Mouse (Mus musculus): Measurements from ENCODE around the gene Maml3.
A peak's percentile ranks its signal among the peaks of the same experiment; 100 is the strongest.

Gene Maml3

GRCm38 (mm10) chr3:52104636-52105151 lies at the start of gene Maml3:
Maml3 (minus strand) TSS chr3:52105076.
- peak; percentile 87 to 91 for DNase-seq (ENCODE audit: low spot score in 2 of 2)

- DNase-seq (ENCODE audit: low spot score in 2 of 2), result no peak
Observed at GRCm38 (mm10) chr3:52151155-52151554, 46.3 kb upstream of the Maml3 start.

- DNase-seq (ENCODE audit: low spot score in 2 of 2), result no peak
Observed at GRCm38 (mm10) chr3:52148301-52148700, 43.4 kb upstream of the Maml3 start.

- no peak for DNase-seq (ENCODE audit: low spot score in 2 of 2)
Observed at GRCm38 (mm10) chr3:52144776-52145460, 40.0 kb upstream of the Maml3 start.

- no peak for DNase-seq (ENCODE audit: low spot score in 2 of 2)
Observed at GRCm38 (mm10) chr3:52143017-52143416, 38.1 kb upstream of the Maml3 start.

- peak; percentile 45 to 57 for DNase-seq (ENCODE audit: low spot score in 2 of 2)
Observed at GRCm38 (mm10) chr3:52140162-52140561, 35.3 kb upstream of the Maml3 start.

GRCm38 (mm10) chr3:52125421-52125820 lies 20.5 kb upstream of the Maml3 start:
- DNase-seq (ENCODE audit: low spot score in 2 of 2), result no peak

GRCm38 (mm10) chr3:52120858-52121257 lies 16.0 kb upstream of the Maml3 start:
- no peak for DNase-seq (ENCODE audit: low spot score in 2 of 2)

GRCm38 (mm10) chr3:52119216-52119615 lies 14.3 kb upstream of the Maml3 start:
- no peak for DNase-seq (ENCODE audit: low spot score in 2 of 2)

GRCm38 (mm10) chr3:52115421-52115820 lies 10.5 kb upstream of the Maml3 start:
- DNase-seq (ENCODE audit: low spot score in 2 of 2), result no peak

- DNase-seq (ENCODE audit: low spot score in 2 of 2), result no peak
Observed at GRCm38 (mm10) chr3:52108027-52108426, 3.2 kb upstream of the Maml3 start.

- DNase-seq (ENCODE audit: low spot score in 2 of 2), result no peak
Observed at GRCm38 (mm10) chr3:52105156-52105555, 280 bp upstream of the Maml3 start.

- no peak for DNase-seq (ENCODE audit: low spot score in 2 of 2)
Observed at GRCm38 (mm10) chr3:52104208-52104607, 668 bp downstream of the Maml3 start.

- peak; percentile 39 to 71 for DNase-seq (ENCODE audit: low spot score in 2 of 2)
Observed at GRCm38 (mm10) chr3:52103531-52104181, 1.2 kb downstream of the Maml3 start.

GRCm38 (mm10) chr3:52102601-52103530 lies 2.0 kb downstream of the Maml3 start:
- DNase-seq (ENCODE audit: low spot score in 2 of 2), result peak; percentile 79

GRCm38 (mm10) chr3:52101977-52102600 lies 2.8 kb downstream of the Maml3 start:
- peak in 1 of 2 experiments; percentile 89 for DNase-seq (ENCODE audit: low spot score in 2 of 2)

- DNase-seq (ENCODE audit: low spot score in 2 of 2), result no peak
Observed at GRCm38 (mm10) chr3:52101401-52101976, 3.4 kb downstream of the Maml3 start.

- no peak for DNase-seq (ENCODE audit: low spot score in 2 of 2)
Observed at GRCm38 (mm10) chr3:52100926-52101325, 4.0 kb downstream of the Maml3 start.

GRCm38 (mm10) chr3:52100306-52100705 lies 4.6 kb downstream of the Maml3 start:
- no peak for DNase-seq (ENCODE audit: low spot score in 2 of 2)

- no peak for DNase-seq (ENCODE audit: low spot score in 2 of 2)
Observed at GRCm38 (mm10) chr3:52099286-52099685, 5.6 kb downstream of the Maml3 start.

GRCm38 (mm10) chr3:52091261-52091797 lies 13.5 kb downstream of the Maml3 start:
- DNase-seq (ENCODE audit: low spot score in 2 of 2), result no peak
